Mouse (Mus musculus): ENCODE data around the gene Sipa1l3.

DNA sequence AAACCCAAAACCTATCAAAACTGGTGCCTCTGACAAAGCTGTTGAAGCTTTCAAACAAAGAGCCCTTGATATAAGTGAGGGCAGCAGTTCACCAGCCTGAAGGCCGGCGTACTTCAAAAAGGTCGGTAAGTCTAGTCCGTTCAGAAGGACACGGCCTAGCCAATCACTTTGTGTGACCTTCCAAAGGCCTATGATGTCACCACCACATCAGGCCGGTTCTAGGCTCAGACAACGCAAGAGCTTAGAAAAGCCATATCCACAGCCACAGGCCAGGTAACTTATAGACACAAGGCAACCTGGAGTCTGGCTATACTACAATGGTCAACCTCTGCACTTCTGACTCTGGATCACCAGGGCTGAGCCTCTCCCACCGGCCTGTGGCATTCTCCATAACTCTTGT is 238.5 kb downstream of the Sipa1l3 start:
- TF ChIP-seq CTCF (IDR thresholded peaks at IDR 0.05; ENCODE audit: low read depth) (no peak), EP300 (optimal IDR thresholded peaks at IDR 0.05) (no peak)

All from stomach, postnatal 0 days (tissue).